Mouse (Mus musculus) CD4-positive, CD25-positive, alpha-beta regulatory T cell, adult 9 weeks (primary cell): ENCODE results near the gene Gm867. TPM values are rescaled to one million over a fixed set of nuclear protein-coding genes. Genes with fewer than 3 reads are reported as not detected.

Experiments used
- polyA plus RNA-seq: library from polyadenylated mRNA; unstranded; fragments of 100-300 nt; shearing (Covaris generic); gene quantifications from one replicate; pipeline ENCODE4 v1.2.1, GENCODE M21; 2017

Gene Gm867
- polyA plus RNA-seq: not detected

GRCm38 (mm10) chr10:75940520-75940919 lies at the start of gene Gm867:
TSS of gene Gm867 (minus strand) at chr10:75940672.

GRCm38 (mm10) chr10:75954381-75954811 lies 13.9 kb upstream of the Gm867 start, which contains the start of gene Gm5134:
TSS of gene Gm5134 (plus strand) at chr10:75954514.

GRCm38 (mm10) chr10:75942736-75943477 lies 2.4 kb upstream of the Gm867 start, which contains the start of gene Vpreb3:
TSS of gene Vpreb3 (plus strand) at chr10:75943057.

GRCm38 (mm10) chr10:75935680-75936541 lies 4.6 kb downstream of the Gm867 start, which contains the start of gene Mmp11:
TSS of gene Mmp11 (minus strand) at chr10:75936496.

GRCm38 (mm10) chr10:75932891-75933290 lies 7.6 kb downstream of the Gm867 start, which contains the start of gene Chchd10:
TSS of gene Chchd10 (plus strand) at chr10:75933130.

GRCm38 (mm10) chr10:75921026-75921725 lies 19.3 kb downstream of the Gm867 start, which contains the start of gene Smarcb1:
TSS of gene Smarcb1 (minus strand) at chr10:75921617.

GRCm38 (mm10) chr10:75893089-75893750 lies 47.3 kb downstream of the Gm867 start, which contains the start of gene Derl3:
TSS of gene Derl3 (plus strand) at chr10:75893413.

Other genes starting within 250 kb of the Gm867 start
- 58.5 TPM for gene Cabin1, start 176.3 kb downstream of the Gm867 start, polyA plus RNA-seq
- gene Ddt, start 167.3 kb downstream of the Gm867 start, polyA plus RNA-seq: 89.5 TPM
- 0.55 TPM for gene Gm20441, start 159.7 kb downstream of the Gm867 start, polyA plus RNA-seq
- 7.5 TPM for gene Gstt3, start 159.3 kb downstream of the Gm867 start, polyA plus RNA-seq
- not detected for gene Gstt1, start 142.1 kb downstream of the Gm867 start, polyA plus RNA-seq
- not detected for gene Gstt4, start 118.1 kb downstream of the Gm867 start, polyA plus RNA-seq
- 61.7 TPM for gene Gstt2, start 103.2 kb downstream of the Gm867 start, polyA plus RNA-seq
- gene Mif, start 80.4 kb downstream of the Gm867 start, polyA plus RNA-seq: 727 TPM
- 2.3 TPM for gene Derl3, start 47.3 kb downstream of the Gm867 start, polyA plus RNA-seq
- gene Smarcb1, start 19.1 kb downstream of the Gm867 start, polyA plus RNA-seq: 103 TPM
- 42.4 TPM for gene Chchd10, start 7.5 kb downstream of the Gm867 start, polyA plus RNA-seq
- gene Mmp11, start 4.2 kb downstream of the Gm867 start, polyA plus RNA-seq: 11.1 TPM
- gene Vpreb3, start 2.4 kb upstream of the Gm867 start, polyA plus RNA-seq: 0.46 TPM
- gene Gm5134, start 13.8 kb upstream of the Gm867 start, polyA plus RNA-seq: 2.3 TPM
- 27.8 TPM for gene Zfp280b, start 92.0 kb upstream of the Gm867 start, polyA plus RNA-seq
- gene Slc5a4b, start 170.3 kb upstream of the Gm867 start, polyA plus RNA-seq: not detected
- not detected for gene Slc5a4a, start 206.8 kb upstream of the Gm867 start, polyA plus RNA-seq